Mouse (Mus musculus) A20 (cell line): ENCODE measurements at regions not wholly inside any gene's neighbourhood (a gene's known extent, or its start where the extent isn't known, plus 50 kb on each side); places are given as distances from the start of the nearest gene placed in this dataset.

Source experiments
- DNase-seq: peaks from one replicate; pipeline ENCODE4 v3.0.0-alpha.2; 2011; ENCODE audit warnings: low read depth, low spot score

- DNase-seq, result no peak
Measured at GRCm38 (mm10) chr11:26285682-26286081, 75.1 kb upstream of the 5730522E02Rik start.

- DNase-seq, result no peak
Measured at GRCm38 (mm10) chr11:26299268-26299667, 86.7 kb upstream of the Fancl start.

GRCm38 (mm10) chr11:26307564-26307963, 78.4 kb upstream of the Fancl start:
- DNase-seq, result no peak

GRCm38 (mm10) chr11:26331238-26331637, 54.7 kb upstream of the Fancl start:
- DNase-seq, result peak; percentile 57
